Mouse (Mus musculus): ENCODE measurements around the gene Ctnna3.
"Not testable (repeated sequence)": the region's sequence is repeated elsewhere in the genome, so short reads cannot be mapped to it uniquely, and the experiment has no call there.

The Ctnna3 gene

GRCm38 (mm10) chr10:64373288-64373687, 943.4 kb downstream of the Ctnna3 start:
- in situ Hi-C loops (cut with MboI; ENCODE audit: low sequenced_read_pairs) = no loop called here

GRCm38 (mm10) chr10:64377751-64378150, 947.9 kb downstream of the Ctnna3 start:
- in situ Hi-C loops (cut with MboI; ENCODE audit: low sequenced_read_pairs) = no loop called here

GRCm38 (mm10) chr10:64396579-64396978, 966.7 kb downstream of the Ctnna3 start:
- in situ Hi-C loops (cut with MboI; ENCODE audit: low sequenced_read_pairs) = no loop called here

GRCm38 (mm10) chr10:64418396-64418795, 988.5 kb downstream of the Ctnna3 start:
- in situ Hi-C loops (cut with MboI; ENCODE audit: low sequenced_read_pairs) = not testable (repeated sequence)

GRCm38 (mm10) chr10:64438736-64439135, 1008.8 kb downstream of the Ctnna3 start:
- in situ Hi-C loops (cut with MboI; ENCODE audit: low sequenced_read_pairs) = no loop called here

GRCm38 (mm10) chr10:64448624-64449023, 1018.7 kb downstream of the Ctnna3 start:
- in situ Hi-C loops (cut with MboI; ENCODE audit: low sequenced_read_pairs) = no loop called here

GRCm38 (mm10) chr10:64483281-64483680, 1053.4 kb downstream of the Ctnna3 start:
- in situ Hi-C loops (cut with MboI; ENCODE audit: low sequenced_read_pairs) = no loop called here

GRCm38 (mm10) chr10:64489471-64489870, 1059.6 kb downstream of the Ctnna3 start:
- in situ Hi-C loops (cut with MboI; ENCODE audit: low sequenced_read_pairs) = no loop called here

GRCm38 (mm10) chr10:64543647-64544046, 1113.7 kb downstream of the Ctnna3 start:
- in situ Hi-C loops (cut with MboI; ENCODE audit: low sequenced_read_pairs) = no loop called here

GRCm38 (mm10) chr10:64544389-64544788, 1114.5 kb downstream of the Ctnna3 start:
- in situ Hi-C loops (cut with MboI; ENCODE audit: low sequenced_read_pairs) = no loop called here

- in situ Hi-C loops (cut with MboI; ENCODE audit: low sequenced_read_pairs) = no loop called here
These were observed 1141.4 kb downstream of the Ctnna3 start for GRCm38 (mm10) chr10:64571311-64571710.

- in situ Hi-C loops (cut with MboI; ENCODE audit: low sequenced_read_pairs) = no loop called here
These were observed 1158.2 kb downstream of the Ctnna3 start for GRCm38 (mm10) chr10:64588116-64588515.

GRCm38 (mm10) chr10:64636760-64637159, 1206.9 kb downstream of the Ctnna3 start:
- in situ Hi-C loops (cut with MboI; ENCODE audit: low sequenced_read_pairs) = no loop called here

GRCm38 (mm10) chr10:64639061-64639460, 1209.2 kb downstream of the Ctnna3 start:
- in situ Hi-C loops (cut with MboI; ENCODE audit: low sequenced_read_pairs) = no loop called here

- in situ Hi-C loops (cut with MboI; ENCODE audit: low sequenced_read_pairs) = no loop called here
These were observed 1211.2 kb downstream of the Ctnna3 start for GRCm38 (mm10) chr10:64641093-64641492.

GRCm38 (mm10) chr10:64641576-64641975, 1211.7 kb downstream of the Ctnna3 start:
- in situ Hi-C loops (cut with MboI; ENCODE audit: low sequenced_read_pairs) = no loop called here

- in situ Hi-C loops (cut with MboI; ENCODE audit: low sequenced_read_pairs) = no loop called here
These were observed 1214.1 kb downstream of the Ctnna3 start for GRCm38 (mm10) chr10:64643976-64644375.

- in situ Hi-C loops (cut with MboI; ENCODE audit: low sequenced_read_pairs) = no loop called here
These were observed 1231.3 kb downstream of the Ctnna3 start for GRCm38 (mm10) chr10:64661190-64661589.

- in situ Hi-C loops (cut with MboI; ENCODE audit: low sequenced_read_pairs) = no loop called here
These were observed 1241.6 kb downstream of the Ctnna3 start for GRCm38 (mm10) chr10:64671469-64671868.

- in situ Hi-C loops (cut with MboI; ENCODE audit: low sequenced_read_pairs) = no loop called here
These were observed 1245.9 kb downstream of the Ctnna3 start for GRCm38 (mm10) chr10:64675796-64676195.

- in situ Hi-C loops (cut with MboI; ENCODE audit: low sequenced_read_pairs) = no loop called here
These were observed 1280.1 kb downstream of the Ctnna3 start for GRCm38 (mm10) chr10:64710017-64710416.

GRCm38 (mm10) chr10:64718036-64718435, 1288.1 kb downstream of the Ctnna3 start:
- in situ Hi-C loops (cut with MboI; ENCODE audit: low sequenced_read_pairs) = no loop called here

- in situ Hi-C loops (cut with MboI; ENCODE audit: low sequenced_read_pairs) = no loop called here
These were observed 1305.8 kb downstream of the Ctnna3 start for GRCm38 (mm10) chr10:64735692-64736091.

- in situ Hi-C loops (cut with MboI; ENCODE audit: low sequenced_read_pairs) = no loop called here
These were observed 1306.7 kb downstream of the Ctnna3 start for GRCm38 (mm10) chr10:64736616-64737015.
